Mouse (Mus musculus): ENCODE results near the gene Wfdc16.
"Not testable (repeated sequence)": the region's sequence is repeated elsewhere in the genome, so short reads cannot be mapped to it uniquely, and the experiment has no call there.

Wfdc16 gene

DNA sequence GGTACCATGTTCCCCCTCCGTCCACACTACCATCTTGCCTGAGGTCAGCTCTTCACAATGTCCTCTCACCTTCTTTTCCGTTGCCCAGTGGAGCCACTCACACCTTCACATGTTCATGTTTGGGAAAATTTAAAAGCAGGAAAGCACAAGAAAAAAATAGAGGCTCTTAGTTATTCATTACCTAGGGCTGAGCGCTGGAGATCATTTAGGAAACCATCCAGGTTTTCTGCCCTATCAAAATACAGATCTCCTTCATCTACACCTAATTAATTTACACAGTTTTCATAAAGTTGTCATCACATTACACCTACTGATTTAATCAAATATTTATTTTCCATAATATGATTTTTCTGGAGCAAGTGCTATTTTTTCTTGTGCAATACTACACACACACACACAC lies at the start of gene Wfdc16:
Gene Wfdc16 (minus strand): TSS at position 101 of the 400 bp plus-strand sequence.
- DNase-seq (ENCODE audit: extremely low spot score): no peak

DNA sequence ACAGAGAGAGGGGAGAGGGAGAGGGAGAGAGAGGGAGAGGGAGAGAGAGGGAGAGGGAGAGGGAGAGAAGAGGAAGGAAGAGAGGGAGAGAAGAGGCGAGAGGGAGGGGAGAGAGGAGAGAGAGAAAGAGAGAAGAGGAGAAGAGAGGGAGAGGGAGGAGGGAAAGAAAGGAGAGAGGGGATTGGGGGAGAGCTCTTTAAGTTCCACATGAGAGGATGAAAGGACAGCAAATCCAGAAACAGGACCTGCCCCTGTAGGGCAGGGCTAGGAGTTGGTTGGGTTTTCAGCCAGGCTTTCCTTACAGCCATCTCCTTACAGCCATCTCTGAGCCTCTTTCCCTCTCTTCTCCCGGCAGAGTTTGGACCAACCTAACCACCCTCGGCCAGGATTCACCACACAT lies 46.2 kb upstream of the Wfdc16 start, which contains the start of gene Wfdc13:
Gene Wfdc13 (plus strand): TSS at position 301 of the 400 bp plus-strand sequence.
- no peak for DNase-seq (ENCODE audit: extremely low spot score)

DNA sequence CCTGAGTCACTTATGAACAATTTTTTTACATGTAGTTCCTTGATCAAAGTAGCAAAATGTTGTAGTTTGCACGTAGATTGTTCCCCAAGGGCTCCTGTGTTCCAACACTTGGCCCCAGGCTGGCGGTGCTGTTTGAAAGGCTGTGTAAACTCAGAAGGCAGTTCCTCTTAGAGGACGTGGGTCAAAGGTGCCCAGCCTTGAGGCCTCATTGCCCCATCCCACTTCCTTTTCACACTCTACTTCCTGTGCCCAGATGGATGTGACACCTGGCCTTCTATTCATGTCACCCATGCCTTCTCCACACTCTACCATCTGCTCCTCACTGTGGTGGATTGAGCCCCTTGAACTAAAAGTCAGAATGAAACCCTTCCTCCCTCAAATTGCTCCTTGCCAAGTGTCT lies 41.3 kb upstream of the Wfdc16 start:
- peak; percentile 24 for DNase-seq (ENCODE audit: extremely low spot score)

DNA sequence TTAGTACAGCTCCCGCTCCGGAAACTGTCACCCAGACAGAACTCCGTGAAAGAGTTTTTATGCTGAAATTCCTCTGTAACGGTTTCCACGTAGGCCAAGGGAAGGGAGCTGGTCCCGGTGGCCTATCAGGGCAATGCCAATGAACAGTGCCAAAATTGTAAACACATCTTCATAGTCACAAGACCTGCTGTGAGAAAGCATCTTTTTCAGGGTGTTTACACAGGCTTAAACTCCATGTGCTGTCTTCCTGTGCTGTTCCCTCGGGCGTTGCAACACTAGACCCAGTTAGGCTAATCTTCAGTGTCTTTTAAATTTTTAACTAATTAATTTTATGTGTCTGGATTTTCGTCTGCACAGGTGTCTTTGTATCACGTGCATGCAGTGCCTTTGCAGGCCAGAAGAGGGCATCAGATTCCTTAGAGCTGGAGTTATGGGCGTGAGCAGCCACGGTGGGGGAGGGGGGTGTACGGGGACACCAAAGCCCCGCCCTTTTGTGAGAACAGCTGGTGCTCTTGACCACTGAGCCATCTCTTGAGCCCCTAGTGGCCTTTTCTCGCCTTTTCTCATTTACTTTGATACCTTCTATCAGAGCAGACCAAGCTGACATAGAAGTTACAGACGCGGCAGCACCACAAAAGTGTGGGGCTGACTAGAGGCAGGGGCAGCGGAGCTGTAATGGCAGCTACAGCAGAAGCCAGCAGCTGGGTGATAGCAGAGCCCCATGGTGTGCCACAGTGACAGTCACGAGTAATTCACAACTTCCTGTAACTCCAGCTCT lies 40.4 kb upstream of the Wfdc16 start:
- DNase-seq (ENCODE audit: extremely low spot score): peak; percentile 81

DNA sequence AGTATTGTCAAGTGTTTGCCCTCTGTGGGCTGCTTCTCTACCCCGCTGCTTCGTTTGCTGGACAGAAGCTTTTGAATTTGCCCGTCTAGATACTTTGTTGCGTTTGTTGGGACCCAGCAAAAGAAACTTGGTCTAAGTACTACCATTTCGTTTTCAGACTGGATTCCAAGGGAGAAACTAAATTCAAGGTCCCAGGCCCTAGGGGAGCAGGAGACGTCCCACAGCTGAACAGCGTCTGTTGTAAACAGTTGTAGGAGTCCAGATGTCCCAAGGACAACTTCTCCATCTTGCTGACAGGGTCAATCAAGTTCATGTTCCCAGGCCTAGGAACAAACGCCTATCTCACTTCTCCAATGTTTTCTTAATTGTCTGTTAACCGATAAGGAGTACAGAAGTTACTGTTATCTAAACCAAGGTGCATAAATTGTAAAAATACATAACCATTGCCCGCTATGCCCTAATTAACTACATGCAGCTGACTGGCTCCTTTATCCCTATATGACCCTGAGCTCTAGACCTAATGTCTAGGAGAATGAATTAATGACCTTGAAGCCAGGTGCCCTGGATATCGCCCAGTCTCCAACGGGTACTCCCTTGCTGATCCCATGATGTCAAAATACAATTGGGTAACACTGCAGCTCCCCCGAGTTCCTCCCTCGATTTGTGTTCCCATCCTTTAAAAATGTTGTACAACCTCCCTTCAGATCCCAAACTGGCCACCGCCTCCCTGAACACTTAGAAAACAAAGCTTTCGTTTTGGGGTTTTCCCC lies 38.5 kb upstream of the Wfdc16 start:
- DNase-seq (ENCODE audit: extremely low spot score): no peak

DNA sequence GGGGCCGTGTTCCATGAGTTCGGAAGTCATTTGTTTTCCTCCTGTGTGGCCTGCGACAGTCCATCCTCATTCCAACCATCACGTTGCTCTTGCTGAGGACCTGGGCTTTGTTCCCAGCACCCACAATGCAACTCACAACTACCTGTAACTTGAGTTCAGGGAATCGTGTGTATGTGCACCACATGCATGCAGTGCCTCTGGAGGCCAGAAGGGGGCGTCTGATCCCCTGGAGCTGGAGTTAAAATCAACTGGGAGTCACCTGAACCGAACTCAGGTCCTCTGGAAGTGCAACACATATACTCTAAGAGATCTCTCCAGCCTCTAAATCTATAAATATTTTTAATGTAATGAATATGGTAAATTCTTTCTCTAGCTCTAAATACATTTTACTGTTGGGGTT lies 37.5 kb upstream of the Wfdc16 start:
- no peak for DNase-seq (ENCODE audit: extremely low spot score)

DNA sequence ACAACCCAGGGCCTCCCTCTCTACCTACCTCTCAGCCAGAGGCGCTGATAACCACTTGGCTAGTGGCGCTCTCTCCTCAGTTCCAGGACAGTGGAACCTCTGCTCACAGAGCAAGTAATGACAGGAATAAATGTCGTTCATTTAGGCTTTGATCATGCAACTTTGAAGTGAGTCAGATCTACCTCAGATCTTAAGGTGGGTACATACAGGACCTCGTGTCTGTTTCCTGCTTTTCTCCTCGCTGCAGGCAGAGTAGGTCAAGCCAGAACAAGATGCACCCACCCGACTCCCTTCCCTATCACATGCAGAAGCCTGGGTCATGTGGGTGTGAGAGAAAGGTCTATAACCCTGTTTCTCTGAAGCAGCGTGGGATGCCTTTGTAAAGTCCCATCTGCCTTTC lies 35.4 kb upstream of the Wfdc16 start, which contains the start of gene Wfdc11:
Gene Wfdc11 (minus strand): TSS at position 101 of the 400 bp plus-strand sequence.
- DNase-seq (ENCODE audit: extremely low spot score): no peak

DNA sequence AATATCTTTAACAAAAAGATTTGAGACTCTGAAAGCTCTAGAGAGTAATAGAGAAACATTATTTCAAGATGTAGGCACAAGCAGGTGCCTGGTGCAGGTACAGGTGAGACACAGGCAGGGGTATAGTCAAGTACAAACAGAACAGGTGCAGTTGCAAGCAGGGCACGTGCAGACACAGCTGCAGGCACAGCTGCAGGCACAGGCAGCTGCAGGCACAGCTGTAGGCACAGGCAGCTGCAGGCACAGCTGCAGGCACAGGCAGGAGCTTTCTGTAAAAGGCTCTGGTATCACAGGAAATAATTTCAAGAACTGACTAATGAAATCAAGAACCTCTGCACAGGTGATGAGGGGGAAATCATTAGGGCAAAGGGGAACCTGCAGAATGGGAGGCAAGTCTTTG lies 32.3 kb upstream of the Wfdc16 start:
- DNase-seq (ENCODE audit: extremely low spot score): no peak

DNA sequence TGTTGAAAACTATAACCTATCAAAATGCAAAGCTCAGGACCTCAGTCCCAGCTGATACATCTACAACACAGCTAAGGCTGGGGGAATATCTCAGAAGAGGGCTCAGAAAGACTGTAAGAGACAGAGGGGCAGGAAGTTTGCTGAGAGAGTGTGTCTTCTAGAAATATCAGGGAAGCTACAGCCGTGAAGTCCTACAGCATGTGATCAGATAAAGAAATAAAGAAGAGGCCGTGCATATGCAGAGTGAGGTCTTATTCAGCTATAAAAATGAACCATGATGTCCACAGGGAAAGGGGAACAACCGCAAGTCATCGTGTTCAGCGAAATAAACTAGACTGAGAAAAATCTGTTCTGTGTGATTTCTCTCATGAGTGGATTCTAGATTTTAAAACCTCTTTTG lies 31.7 kb upstream of the Wfdc16 start:
- no peak for DNase-seq (ENCODE audit: extremely low spot score)

DNA sequence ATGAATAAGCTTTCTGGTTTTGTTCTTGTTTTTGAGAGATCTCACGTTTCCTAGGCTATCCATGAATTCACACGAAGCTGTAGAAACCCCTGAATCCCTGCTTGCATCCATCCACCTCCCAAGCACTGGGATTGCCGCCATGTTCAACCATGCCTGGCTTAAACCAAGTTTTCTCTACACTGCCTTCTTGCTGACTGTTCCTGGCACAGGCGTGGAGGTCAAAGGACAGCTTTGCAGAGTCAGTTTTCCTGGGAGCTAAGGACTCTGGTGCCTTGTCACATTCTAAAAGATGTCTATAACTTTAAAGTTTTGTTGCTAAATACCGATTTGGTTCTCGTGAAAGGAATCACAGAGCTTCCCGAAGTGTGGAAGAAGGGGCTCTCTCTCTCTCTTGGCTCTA lies 26.3 kb upstream of the Wfdc16 start:
- no peak for DNase-seq (ENCODE audit: extremely low spot score)

DNA sequence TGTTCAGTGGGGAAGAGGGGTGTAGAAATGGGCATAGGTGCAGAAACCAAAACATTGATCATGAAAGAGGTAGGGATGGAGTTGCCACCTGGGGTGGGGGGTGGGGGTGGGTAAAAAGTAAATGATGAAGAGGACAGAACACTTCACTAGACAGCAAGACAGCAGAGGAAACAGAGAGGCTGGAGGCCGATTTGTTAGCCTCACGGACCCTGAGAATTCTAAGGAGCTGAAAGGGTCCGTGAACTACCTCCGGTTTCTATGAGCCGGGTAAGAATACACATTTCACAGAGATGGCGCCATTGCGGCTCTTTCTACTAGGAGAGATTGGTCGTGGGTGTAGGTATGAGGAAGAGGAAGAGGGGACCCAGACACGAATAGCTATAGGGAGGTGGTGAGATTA lies 17.9 kb upstream of the Wfdc16 start, which contains the start of gene Wfdc9:
Gene Wfdc9 (minus strand): TSS at position 101 of the 400 bp plus-strand sequence.
- DNase-seq (ENCODE audit: extremely low spot score): no peak

DNA sequence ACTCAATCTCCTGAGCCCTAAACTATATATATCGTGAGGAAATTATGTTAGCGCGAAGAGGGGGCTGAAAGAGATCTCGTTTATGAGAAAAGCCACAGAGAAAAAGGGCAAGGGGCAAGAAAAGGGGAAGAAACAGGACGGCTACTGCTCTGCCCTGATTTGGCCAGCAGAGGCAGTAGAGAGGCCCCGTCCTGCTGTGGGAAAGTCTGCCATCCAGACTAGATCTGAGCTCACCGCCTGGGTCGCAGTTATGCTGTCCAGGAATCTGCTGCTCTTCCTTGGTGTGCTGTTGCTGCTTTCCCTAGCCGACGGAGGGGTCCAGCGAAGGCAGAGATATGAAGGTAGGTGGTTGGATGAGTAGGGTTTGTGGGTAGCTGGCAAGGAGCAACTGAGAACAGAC lies 17.3 kb upstream of the Wfdc16 start, which contains the start of gene Wfdc10:
Gene Wfdc10 (plus strand): TSS at position 189 of the 400 bp plus-strand sequence.
- DNase-seq (ENCODE audit: extremely low spot score): peak; percentile 61

DNA sequence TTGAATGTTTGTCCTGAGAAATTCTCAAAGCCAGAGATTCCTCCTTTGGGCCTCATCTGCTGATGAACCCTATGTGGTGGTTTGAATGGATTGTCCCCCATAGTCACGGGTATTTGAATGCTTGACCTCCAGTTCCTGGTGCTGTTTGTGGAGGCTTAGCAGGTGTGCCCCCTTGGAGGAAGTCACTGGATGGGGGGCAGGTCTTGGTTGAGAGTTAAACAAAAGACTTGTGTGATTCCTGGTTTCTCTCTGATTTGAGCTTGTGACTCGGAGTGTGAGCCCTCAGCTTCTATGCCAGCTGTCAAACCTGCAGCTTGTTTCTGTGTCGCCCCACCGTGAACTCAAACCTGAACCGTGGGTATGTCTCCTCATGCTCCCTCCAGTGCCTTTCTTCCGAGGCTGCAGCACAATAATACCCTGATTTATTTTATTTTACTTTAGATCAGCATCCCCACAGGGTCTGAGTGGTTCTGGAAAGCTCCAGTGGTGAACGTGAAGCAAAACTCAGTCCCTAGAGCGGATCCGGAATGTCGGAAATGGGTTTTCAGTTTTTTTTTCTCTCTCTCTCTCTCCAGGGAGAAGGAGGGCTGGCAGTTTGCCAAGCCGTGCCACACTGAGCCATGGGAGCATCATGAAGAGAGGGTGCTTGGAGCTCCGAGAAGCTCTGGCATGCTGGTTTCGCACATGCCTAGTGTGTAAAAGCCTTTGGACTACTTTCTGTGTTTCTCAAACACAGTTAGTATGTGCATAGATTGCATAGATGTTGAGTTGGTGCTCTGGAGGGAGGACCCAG lies 3.5 kb upstream of the Wfdc16 start:
- no peak for DNase-seq (ENCODE audit: extremely low spot score)

DNA sequence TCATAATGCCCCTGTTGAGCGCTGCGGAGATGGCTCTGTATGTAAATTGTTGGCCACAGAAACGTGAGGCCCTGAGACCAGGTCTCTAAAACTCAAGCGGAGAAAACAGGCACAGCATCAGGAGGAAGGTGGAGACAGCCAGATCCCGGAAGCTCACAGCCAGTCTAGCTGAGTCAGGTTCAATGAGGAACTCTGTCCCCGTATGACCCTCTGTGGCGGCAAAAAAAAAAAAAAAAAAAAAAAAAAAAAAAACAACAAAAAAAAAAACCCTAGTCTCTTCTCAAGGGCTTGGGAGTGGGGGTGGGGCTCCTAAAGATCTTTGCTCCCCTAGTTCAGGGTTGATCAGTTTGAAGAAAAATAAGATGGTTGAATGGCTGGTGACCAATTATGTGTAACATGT lies 2.5 kb upstream of the Wfdc16 start:
- DNase-seq (ENCODE audit: extremely low spot score): no peak

DNA sequence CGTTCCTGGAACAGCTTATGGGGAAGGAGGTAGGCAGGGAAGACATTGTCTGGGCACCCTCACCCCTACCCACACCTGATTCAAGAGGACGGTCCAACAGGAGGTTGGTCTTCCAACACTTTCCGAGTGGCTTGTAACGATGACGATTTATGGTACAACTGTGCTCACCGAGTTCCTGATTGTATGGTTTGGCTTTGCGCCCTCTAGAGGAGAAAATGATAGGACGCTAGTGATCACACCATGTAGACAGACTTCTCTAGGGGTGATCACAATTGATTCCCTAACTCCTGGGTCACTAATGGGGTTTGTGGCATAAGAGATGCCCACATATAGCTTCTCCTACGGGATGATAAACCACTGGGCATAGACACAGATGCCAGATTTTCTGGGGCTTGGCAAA lies 3.3 kb downstream of the Wfdc16 start:
- peak; percentile 4 for DNase-seq (ENCODE audit: extremely low spot score)

DNA sequence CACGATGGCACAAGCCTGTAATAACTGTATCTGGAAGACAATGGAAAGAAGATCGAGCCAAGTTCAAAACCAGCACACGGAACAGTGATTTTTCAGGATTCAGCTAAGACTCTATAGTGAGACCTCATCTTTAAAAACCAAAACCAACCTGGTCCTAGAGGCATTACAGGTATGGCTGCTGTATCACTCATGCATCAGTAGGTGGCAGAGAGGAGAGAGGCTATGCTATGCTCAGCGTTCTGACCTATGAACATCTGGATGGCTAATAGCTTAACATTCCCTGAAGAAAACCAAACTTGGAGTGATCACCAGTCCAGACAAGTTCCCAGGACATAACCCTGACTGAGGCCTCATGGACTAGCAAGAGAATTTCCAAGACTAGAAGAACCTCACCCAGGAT lies 16.8 kb downstream of the Wfdc16 start:
- DNase-seq (ENCODE audit: extremely low spot score): no peak

DNA sequence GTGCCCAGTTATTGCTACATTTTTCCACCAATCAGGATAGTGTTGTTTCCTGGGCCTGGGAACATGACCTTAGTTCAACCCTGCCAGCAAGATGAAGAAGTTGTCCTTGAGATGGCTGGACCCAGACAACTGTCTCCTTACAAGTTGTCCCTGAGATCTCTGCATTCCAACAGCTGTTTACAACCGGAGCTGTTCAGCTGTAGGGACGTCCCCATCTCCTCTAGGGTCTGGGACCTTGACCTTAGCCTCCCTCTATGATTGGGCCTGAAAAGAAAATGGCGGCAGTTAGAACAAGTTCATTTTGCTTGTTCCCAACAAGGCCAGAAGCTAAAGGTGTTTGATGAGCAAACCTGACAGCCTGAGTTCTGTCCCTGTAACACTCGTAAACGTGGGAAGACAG lies 19.5 kb downstream of the Wfdc16 start:
- no peak for DNase-seq (ENCODE audit: extremely low spot score)

DNA sequence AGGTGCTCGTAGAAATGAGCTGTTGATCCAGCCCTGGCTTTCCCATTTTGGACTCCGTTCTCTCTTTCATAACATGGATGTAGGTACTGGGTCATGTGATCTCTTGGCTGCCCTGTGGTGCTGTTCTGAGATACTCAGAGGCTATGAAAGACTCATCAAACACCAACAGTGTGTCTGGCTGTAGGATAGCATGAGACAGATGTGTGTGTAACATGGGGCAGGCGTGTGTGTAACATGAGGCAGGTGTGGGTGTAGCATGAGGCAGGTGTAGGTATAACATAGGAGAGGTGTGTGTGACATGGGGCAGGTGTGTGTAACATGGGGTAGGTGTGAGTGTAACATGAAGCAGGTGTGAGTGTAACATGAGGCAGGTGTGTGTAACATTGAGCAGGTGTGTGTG lies 23.2 kb downstream of the Wfdc16 start:
- DNase-seq (ENCODE audit: extremely low spot score): no peak

DNA sequence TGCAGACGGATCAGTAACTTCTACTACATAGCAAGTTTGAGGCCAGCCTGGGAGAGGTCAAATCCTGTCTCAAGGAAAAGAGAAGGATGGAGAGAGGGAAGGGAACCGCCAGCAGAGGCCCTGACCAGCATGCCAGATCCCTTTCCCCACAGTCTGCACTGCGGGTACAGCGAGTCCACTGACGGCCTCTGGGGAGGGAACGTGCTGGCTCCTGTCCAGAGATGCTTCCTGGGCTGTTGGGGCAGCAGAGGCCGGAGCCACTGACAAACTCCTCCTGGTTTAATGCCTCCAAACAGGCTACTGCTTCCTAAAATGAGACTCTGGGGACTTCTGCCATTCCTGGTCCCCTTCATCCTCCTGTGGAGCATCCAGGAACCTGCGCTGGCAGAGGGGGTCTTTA lies 25.1 kb downstream of the Wfdc16 start, which contains the start of the genes Wfdc6b and Wfdc8:
Gene Wfdc6b (plus strand): TSS at position 52 of the 400 bp plus-strand sequence.
Gene Wfdc8 (minus strand): TSS at position 156 of the 400 bp plus-strand sequence.
- DNase-seq (ENCODE audit: extremely low spot score): not testable (repeated sequence)

DNA sequence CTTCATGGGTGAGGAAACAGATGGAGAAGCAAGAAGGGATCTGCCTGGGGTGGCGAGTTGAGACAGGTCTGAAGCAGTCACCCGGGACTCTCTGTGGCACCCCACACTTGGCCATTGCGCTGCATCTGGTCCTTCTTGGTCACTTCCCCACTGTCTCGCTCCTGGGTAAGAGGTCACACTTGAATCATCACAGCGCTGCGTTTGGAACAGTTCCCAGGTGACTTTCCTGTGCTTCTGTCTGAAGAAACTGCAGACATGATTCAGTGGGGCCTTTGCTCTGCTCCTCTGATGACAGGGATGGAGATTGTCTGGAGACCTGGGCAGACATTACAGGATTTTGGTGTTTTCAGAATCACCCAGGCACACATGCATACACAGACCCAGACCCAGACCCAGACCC lies 29.8 kb downstream of the Wfdc16 start:
- no peak for DNase-seq (ENCODE audit: extremely low spot score)

DNA sequence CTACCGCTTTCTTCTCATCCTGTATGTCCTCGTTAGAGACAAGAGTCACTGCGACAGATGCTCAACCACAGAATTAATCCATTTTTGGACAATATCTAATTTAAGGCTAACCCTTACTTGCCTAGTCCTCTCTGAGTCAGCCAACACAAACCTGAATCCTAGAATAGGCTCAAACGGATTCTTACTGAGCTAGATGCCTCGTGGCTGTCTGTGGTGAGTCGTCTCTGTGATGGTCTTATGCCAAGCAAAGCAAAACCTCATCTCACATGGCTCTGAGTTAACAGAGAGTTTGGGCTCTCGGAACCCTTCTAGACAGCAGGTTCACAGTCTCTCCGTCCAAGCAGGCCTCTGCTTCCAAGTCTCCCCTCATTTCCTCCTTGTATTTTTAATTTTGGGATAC lies 34.2 kb downstream of the Wfdc16 start:
- no peak for DNase-seq (ENCODE audit: extremely low spot score)

DNA sequence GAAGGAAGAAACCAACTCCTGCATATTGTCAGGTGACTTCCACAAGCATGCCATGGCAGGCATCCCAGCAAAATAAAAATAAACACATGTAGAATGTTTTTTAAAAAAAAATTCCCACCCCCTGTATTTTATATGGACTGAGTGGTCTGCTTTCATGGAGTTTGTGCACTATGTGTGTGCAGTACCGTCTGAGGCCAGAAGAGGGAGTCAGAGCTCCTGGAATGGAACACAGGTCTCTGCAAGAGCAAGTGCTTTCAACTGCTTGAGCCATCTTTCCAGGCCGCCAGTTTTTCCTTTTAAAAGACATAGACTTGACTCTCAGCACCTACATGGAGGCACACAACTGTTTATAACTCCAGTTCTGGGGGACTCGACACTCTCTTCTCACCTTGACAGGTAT lies 35.1 kb downstream of the Wfdc16 start:
- no peak for DNase-seq (ENCODE audit: extremely low spot score)
